Mouse (Mus musculus): ENCODE measurements around the gene Usp49. TPM values are rescaled to one million over a fixed set of nuclear protein-coding genes. Genes with fewer than 3 reads are reported as not detected.

The Usp49 gene
- polyA plus RNA-seq, 1 experiment, result 4.6 TPM

DNA sequence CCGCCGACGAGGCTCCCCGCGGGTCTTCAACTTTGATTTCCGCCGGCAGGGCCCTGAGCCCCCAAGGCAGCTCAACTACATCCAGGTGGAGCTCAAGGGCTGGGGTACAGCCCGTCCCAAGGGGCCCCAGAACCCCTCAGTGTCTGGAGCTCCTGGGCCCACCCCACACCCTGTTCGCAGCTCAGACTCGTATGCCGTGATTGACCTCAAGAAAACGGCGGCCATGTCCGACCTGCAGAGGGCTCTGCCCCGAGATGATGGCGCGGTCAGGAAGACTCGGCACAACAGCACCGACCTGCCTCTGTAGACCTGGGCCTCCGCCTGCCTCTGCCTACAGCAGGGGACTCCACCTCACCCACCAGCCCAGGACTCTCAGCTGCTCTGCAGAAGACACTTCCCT is 73.1 kb downstream of the Usp49 start:
- Histone ChIP-seq H3K4me3 (ENCODE audit: extremely low read depth, insufficient read depth, insufficient read length) (no peak overlapping the region), H3K36me3 (ENCODE audit: control insufficient read depth, insufficient read depth, low read length) (no peaks in the 10 kb centered on the region), H3K27ac (ENCODE audit: insufficient read depth, low read length) (no peak overlapping the region), H3K27me3 (ENCODE audit: control insufficient read depth, insufficient read depth, low read length) (no peaks in the 10 kb centered on the region), H3K4me1 (ENCODE audit: control insufficient read depth, insufficient read depth, insufficient read length) (no peaks in the 10 kb centered on the region)
- 69% methylated on average over 20 of the region's 20 CpGs for WGBS
- DNase-seq (ENCODE audit: low read depth in 1 of 2, low spot score in 2 of 2), result no peak
- TF ChIP-seq POLR2A (IDR thresholded peaks at IDR 0.05; ENCODE audit: low read depth, low read length) (no peak), CTCF (IDR thresholded peaks at IDR 0.05; ENCODE audit: extremely low read depth, insufficient read depth, insufficient read length, insufficient replicate concordance) (no peak)

DNA sequence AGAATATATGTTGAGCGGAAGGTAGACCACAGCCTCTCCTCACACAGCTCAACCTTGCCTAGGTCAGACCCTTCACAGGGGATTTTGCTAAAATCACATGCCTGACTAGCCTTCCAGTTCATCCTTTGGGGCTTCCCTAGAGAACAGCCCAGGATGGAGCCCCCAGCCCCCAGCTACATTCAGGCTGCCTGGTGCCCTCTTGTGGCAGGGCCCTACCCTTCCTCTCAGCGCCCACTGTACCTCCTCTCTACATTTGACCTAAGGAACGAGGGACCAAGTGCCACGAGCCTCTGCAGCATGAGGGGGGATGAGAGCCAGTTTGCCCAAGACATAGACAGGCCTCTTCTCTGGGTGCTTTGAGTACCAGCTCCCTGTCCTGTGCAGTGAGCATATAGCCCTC is 74.2 kb downstream of the Usp49 start:
- Histone ChIP-seq H3K27me3 (ENCODE audit: control insufficient read depth, insufficient read depth, low read length) (no peaks in the 10 kb centered on the region), H3K4me1 (ENCODE audit: control insufficient read depth, insufficient read depth, insufficient read length) (no peaks in the 10 kb centered on the region), H3K27ac (ENCODE audit: insufficient read depth, low read length) (no peak overlapping the region), H3K36me3 (ENCODE audit: control insufficient read depth, insufficient read depth, low read length) (no peaks in the 10 kb centered on the region), H3K4me3 (ENCODE audit: extremely low read depth, insufficient read depth, insufficient read length) (no peak overlapping the region)
- WGBS, result 78% methylated on average over 4 of the region's 4 CpGs
- TF ChIP-seq CTCF (IDR thresholded peaks at IDR 0.05; ENCODE audit: extremely low read depth, insufficient read depth, insufficient read length, insufficient replicate concordance), result no peak
- no peak for TF ChIP-seq POLR2A (IDR thresholded peaks at IDR 0.05; ENCODE audit: low read depth, low read length)
- DNase-seq (ENCODE audit: low read depth in 1 of 2, low spot score in 2 of 2), result no peak

DNA sequence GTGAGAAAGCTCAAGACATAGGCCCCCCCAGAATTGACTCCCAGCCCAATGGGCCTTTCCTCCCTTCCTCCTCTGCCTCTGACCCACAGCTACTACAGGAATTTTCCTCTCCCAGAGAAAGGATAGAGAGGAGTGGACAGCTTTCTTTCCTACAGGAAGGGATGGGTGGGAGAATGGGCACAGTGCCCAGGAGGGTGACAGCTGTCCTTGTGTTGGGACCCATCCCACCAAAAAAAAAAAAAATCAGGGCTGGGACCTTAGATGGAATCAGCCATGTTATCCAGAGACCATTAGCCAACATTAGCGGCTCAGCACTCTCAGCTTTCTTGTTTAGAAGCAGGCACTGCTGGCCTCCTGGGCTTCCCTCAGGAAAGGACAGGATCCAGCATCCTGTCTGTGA is 75.7 kb downstream of the Usp49 start:
- Histone ChIP-seq H3K36me3 (ENCODE audit: control insufficient read depth, insufficient read depth, low read length) (no peaks in the 10 kb centered on the region), H3K27me3 (ENCODE audit: control insufficient read depth, insufficient read depth, low read length) (no peaks in the 10 kb centered on the region), H3K4me1 (ENCODE audit: control insufficient read depth, insufficient read depth, insufficient read length) (no peaks in the 10 kb centered on the region), H3K27ac (ENCODE audit: insufficient read depth, low read length) (no peak overlapping the region), H3K4me3 (ENCODE audit: extremely low read depth, insufficient read depth, insufficient read length) (no peak overlapping the region)
- DNase-seq (ENCODE audit: low read depth in 1 of 2, low spot score in 2 of 2), result no peak
- WGBS, result 96% methylated on average over 1 of the region's 1 CpGs
- TF ChIP-seq CTCF (IDR thresholded peaks at IDR 0.05; ENCODE audit: extremely low read depth, insufficient read depth, insufficient read length, insufficient replicate concordance), result no peak
- no peak for TF ChIP-seq POLR2A (IDR thresholded peaks at IDR 0.05; ENCODE audit: low read depth, low read length)

DNA sequence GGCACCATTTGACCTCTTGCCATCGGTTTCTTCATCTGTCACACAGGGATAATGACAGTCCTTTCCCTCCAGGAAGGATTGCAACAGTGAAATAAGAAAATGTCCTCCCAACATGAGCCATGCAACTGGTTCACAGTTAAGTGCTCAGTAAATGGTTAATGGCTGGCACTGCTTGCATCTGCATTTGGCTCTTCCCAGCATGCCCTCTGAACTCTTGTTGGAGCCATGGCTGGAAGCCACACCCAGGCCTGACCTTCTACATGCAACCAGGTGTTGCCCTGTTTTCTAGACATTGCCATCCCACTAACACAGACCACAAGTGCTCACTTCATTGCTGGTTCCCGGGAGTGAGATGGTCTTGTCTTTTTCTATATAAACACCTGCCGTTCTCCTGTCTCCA is 77.5 kb downstream of the Usp49 start:
- 87% methylated on average over 3 of the region's 3 CpGs for WGBS
- Histone ChIP-seq H3K36me3 (ENCODE audit: control insufficient read depth, insufficient read depth, low read length) (no peaks in the 10 kb centered on the region), H3K27me3 (ENCODE audit: control insufficient read depth, insufficient read depth, low read length) (no peaks in the 10 kb centered on the region), H3K4me1 (ENCODE audit: control insufficient read depth, insufficient read depth, insufficient read length) (no peaks in the 10 kb centered on the region), H3K27ac (ENCODE audit: insufficient read depth, low read length) (no peak overlapping the region), H3K4me3 (ENCODE audit: extremely low read depth, insufficient read depth, insufficient read length) (no peak overlapping the region)
- TF ChIP-seq CTCF (IDR thresholded peaks at IDR 0.05; ENCODE audit: extremely low read depth, insufficient read depth, insufficient read length, insufficient replicate concordance) (no peak), POLR2A (IDR thresholded peaks at IDR 0.05; ENCODE audit: low read depth, low read length) (no peak)
- no peak for DNase-seq (ENCODE audit: low read depth in 1 of 2, low spot score in 2 of 2)

DNA sequence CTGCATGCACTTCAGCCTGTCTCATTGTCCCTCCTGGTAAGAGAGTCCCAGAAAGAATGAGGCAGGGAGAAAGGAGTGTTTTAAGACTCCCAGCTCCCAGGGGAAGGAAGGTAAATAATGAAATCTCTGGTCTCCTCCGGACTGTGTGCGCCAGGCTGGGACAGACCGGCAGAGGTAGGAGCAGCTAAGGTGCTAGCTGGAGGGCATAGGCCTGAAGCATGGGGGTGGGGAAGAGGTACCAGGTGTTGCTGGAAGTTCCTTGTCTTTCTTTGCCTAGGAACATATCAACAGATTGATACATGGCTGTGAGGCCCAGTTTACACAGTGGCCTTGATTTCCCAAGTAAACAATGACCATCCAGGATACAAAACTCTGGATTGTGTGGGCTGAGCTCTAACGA is 78.5 kb downstream of the Usp49 start:
- no peaks in the 10 kb centered on the region for H3K4me1 ChIP-seq (ENCODE audit: control insufficient read depth, insufficient read depth, insufficient read length)
- no peak for TF ChIP-seq POLR2A (IDR thresholded peaks at IDR 0.05; ENCODE audit: low read depth, low read length)
- TF ChIP-seq CTCF (IDR thresholded peaks at IDR 0.05; ENCODE audit: extremely low read depth, insufficient read depth, insufficient read length, insufficient replicate concordance), result no peak
- H3K4me3 ChIP-seq (ENCODE audit: extremely low read depth, insufficient read depth, insufficient read length), result no peak overlapping the region
- H3K27ac ChIP-seq (ENCODE audit: insufficient read depth, low read length), result no peak overlapping the region
- DNase-seq (ENCODE audit: low read depth in 1 of 2, low spot score in 2 of 2), result no peak
- no peaks in the 10 kb centered on the region for H3K36me3 ChIP-seq (ENCODE audit: control insufficient read depth, insufficient read depth, low read length)
- no peaks in the 10 kb centered on the region for H3K27me3 ChIP-seq (ENCODE audit: control insufficient read depth, insufficient read depth, low read length)
- WGBS, result 88% methylated on average over 4 of the region's 4 CpGs

DNA sequence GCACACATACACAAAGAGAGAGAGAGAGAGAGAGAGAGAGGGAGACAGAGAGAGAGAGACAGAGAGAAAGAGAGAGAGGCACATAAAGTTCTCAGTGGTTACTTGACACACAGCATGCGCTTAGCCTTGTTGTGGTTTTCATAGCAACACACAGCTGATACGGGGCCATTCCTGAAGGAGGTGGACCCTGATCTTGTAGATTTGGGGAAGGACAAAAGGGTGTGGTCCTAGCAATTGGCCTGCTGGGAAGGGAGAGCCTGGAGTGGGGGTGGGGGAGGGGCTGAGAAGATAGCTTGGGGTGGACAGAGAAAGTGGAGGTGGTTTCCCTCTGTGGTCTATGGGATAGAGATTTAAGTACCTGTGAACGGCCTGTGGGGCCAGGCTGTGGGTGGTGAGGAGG is 79.5 kb downstream of the Usp49 start:
- no peaks in the 10 kb centered on the region for H3K27me3 ChIP-seq (ENCODE audit: control insufficient read depth, insufficient read depth, low read length)
- no peaks in the 10 kb centered on the region for H3K4me1 ChIP-seq (ENCODE audit: control insufficient read depth, insufficient read depth, insufficient read length)
- no peak overlapping the region for H3K27ac ChIP-seq (ENCODE audit: insufficient read depth, low read length)
- DNase-seq (ENCODE audit: low read depth in 1 of 2, low spot score in 2 of 2), result no peak
- no peak for TF ChIP-seq CTCF (IDR thresholded peaks at IDR 0.05; ENCODE audit: extremely low read depth, insufficient read depth, insufficient read length, insufficient replicate concordance)
- TF ChIP-seq POLR2A (IDR thresholded peaks at IDR 0.05; ENCODE audit: low read depth, low read length), result no peak
- 57% methylated on average over 3 of the region's 3 CpGs for WGBS
- no peak overlapping the region for H3K4me3 ChIP-seq (ENCODE audit: extremely low read depth, insufficient read depth, insufficient read length)
- no peaks in the 10 kb centered on the region for H3K36me3 ChIP-seq (ENCODE audit: control insufficient read depth, insufficient read depth, low read length)

DNA sequence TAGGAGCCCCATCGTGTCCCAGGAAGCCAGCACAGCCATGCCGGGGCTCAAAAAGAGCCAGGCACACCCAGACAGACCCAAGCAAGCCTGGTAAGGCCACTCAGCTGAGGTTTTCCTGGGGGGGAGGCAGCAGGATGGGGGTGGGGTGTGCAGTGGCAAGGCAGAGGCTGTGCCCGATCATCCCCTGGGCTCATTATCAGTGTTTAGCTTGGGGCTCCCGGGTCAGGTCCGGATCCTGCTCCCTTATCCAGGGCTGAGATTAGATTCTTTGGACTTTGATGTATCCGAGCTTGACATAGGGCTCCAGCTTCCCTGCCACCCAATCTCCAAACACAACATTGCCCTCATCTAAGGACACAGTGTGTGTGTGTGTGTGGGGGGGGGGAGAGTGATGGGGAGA is 81.4 kb downstream of the Usp49 start:
- 81% methylated on average over 6 of the region's 6 CpGs for WGBS
- no peaks in the 10 kb centered on the region for H3K4me1 ChIP-seq (ENCODE audit: control insufficient read depth, insufficient read depth, insufficient read length)
- H3K27me3 ChIP-seq (ENCODE audit: control insufficient read depth, insufficient read depth, low read length), result no peaks in the 10 kb centered on the region

More for the DNA sequence above, 81.4 kb downstream of the Usp49 start:
- H3K27ac ChIP-seq (ENCODE audit: insufficient read depth, low read length), result no peak overlapping the region
- H3K4me3 ChIP-seq (ENCODE audit: extremely low read depth, insufficient read depth, insufficient read length), result no peak overlapping the region
- TF ChIP-seq CTCF (IDR thresholded peaks at IDR 0.05; ENCODE audit: extremely low read depth, insufficient read depth, insufficient read length, insufficient replicate concordance) (no peak), POLR2A (IDR thresholded peaks at IDR 0.05; ENCODE audit: low read depth, low read length) (no peak)
- DNase-seq (ENCODE audit: low read depth in 1 of 2, low spot score in 2 of 2), result no peak
- no peaks in the 10 kb centered on the region for H3K36me3 ChIP-seq (ENCODE audit: control insufficient read depth, insufficient read depth, low read length)

All from spleen, adult 2 months (tissue).